ENCODE assay signal across 8 mouse cellular contexts in the genomic region with DNA sequence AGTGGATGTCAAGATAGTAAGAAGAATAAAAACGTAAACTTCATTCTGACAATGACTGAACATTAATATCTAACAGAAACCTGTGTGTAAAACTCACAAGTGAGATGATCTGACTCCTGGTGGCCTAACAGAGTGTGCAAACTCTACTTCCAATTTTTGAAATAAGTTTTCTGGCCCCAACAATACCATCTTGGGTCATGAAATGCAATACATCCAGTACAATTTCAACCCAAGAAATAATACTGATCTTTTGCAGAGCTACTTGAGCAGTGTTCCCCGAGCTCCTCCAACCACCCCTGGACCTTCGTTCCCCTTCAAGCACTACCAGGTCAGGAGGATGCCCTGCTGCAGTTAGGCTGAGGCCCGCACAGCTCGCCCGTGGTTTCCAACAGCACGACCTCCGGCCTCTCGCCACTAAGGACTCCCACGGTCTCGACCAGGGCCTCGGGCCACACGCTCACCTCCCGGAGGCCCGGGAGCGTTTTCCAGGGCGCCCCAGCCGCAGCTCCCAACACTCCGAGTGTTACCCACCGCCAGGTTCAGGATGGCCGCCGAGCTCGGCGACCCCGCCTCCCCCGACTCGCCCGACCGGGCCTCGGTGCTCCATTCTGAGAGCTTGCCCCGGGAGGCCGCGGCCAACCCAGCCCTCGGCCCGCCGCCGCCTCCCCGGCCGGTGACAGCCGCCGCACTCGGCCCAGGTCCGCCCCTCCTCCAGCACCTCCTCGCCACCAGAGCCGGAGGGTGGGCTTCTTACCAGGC. TPM values are rescaled to one million over a fixed set of nuclear protein-coding genes. Genes with fewer than 3 reads are reported as not detected.
A peak's percentile ranks its signal among the peaks of the same experiment; 100 is the strongest.
DNase-seq lines count a peak whose midpoint lies in the region; ATAC-seq and TF ChIP-seq lines count a peak whose summit lies in the region.

No protein-coding gene starts in this region.

- H3K9me3 ChIP-seq in forebrain, embryonic 11.5 days (ENCODE audit: control insufficient read depth, low read length): no peaks in the 10 kb centered on the region
- no peaks in the 10 kb centered on the region for H3K9me3 ChIP-seq in intestine, embryonic 14.5 days (ENCODE audit: control insufficient read depth, low read length)
- H3K9me3 ChIP-seq in limb, embryonic 15.5 days: no peaks in the 10 kb centered on the region
- H3K9me3 ChIP-seq in midbrain, embryonic 14.5 days (ENCODE audit: control insufficient read depth, low read length): no peaks in the 10 kb centered on the region
- no peaks in the 10 kb centered on the region for H3K9me3 ChIP-seq in stomach, embryonic 14.5 days (ENCODE audit: control insufficient read depth, low read depth, low read length)

- peak overlapping the region; percentile 84 for H3K4me3 ChIP-seq in left cerebral cortex, adult 2 months
- peak overlapping the region; percentile 92 for H3K4me3 ChIP-seq in forebrain, embryonic 11.5 days (ENCODE audit: low read depth, low read length)
- peak overlapping the region; percentile 94 for H3K4me3 ChIP-seq in intestine, embryonic 14.5 days (ENCODE audit: low read depth, low read length)
- H3K4me3 ChIP-seq in limb, embryonic 15.5 days: peak overlapping the region; percentile 81
- peak overlapping the region; percentile 95 for H3K4me3 ChIP-seq in midbrain, embryonic 14.5 days (replicated peaks; ENCODE audit: low read depth, low read length)
- peak overlapping the region; percentile 100 for H3K4me3 ChIP-seq in stomach, embryonic 14.5 days (ENCODE audit: low read depth, low read length)

- H3K4me2 ChIP-seq in forebrain, embryonic 11.5 days (ENCODE audit: low read depth, low read length, severe bottlenecking): peak overlapping the region; percentile 70
- peak overlapping the region; percentile 63 for H3K4me2 ChIP-seq in intestine, embryonic 14.5 days (ENCODE audit: low read length)
- peak overlapping the region; percentile 45 for H3K4me2 ChIP-seq in limb, embryonic 15.5 days
- H3K4me2 ChIP-seq in midbrain, embryonic 14.5 days (ENCODE audit: low read length): peak overlapping the region; percentile 78
- peak overlapping the region; percentile 45 for H3K4me2 ChIP-seq in stomach, embryonic 14.5 days (replicated peaks; ENCODE audit: low read depth, low read length)

- intact Hi-C loops in left cerebral cortex, adult 2 months (cut with DNase I): loop anchor here (2.0 to 5.0 kb wide), 3 partner anchors 43 to 253 kb away; partner anchors contain the start of genes Ascc2, Nf2, Uqcr10 and Zmat5

- peak; percentile 34 for ATAC-seq in activated CD4-positive, CD25-positive, alpha-beta regulatory T cell, adult 4 months
- ATAC-seq in forebrain, embryonic 11.5 days (replicated peaks; ENCODE audit: low FRiP score): peak; percentile 89; the same call in 1 of the 2 replicates
- ATAC-seq in intestine, embryonic 14.5 days (replicated peaks; ENCODE audit: low FRiP score, low TSS enrichment, low read depth): peak; percentile 89
- ATAC-seq in limb, embryonic 15.5 days (ENCODE audit: insufficient number of reproducible peaks, low FRiP score, low TSS enrichment, low read depth): peak; percentile 79
- ATAC-seq in midbrain, embryonic 14.5 days (ENCODE audit: low FRiP score, low TSS enrichment): peak; percentile 88
- ATAC-seq in stomach, embryonic 14.5 days (ENCODE audit: insufficient number of reproducible peaks, insufficient read depth, low FRiP score, low read depth): peak; percentile 86

- H3K27me3 ChIP-seq in forebrain, embryonic 11.5 days (ENCODE audit: control insufficient read depth, insufficient read depth, low read length): no peaks in the 10 kb centered on the region
- no peaks in the 10 kb centered on the region for H3K27me3 ChIP-seq in intestine, embryonic 14.5 days (replicated peaks; ENCODE audit: control insufficient read depth, insufficient read depth, low read length)
- no peaks in the 10 kb centered on the region for H3K27me3 ChIP-seq in limb, embryonic 15.5 days
- H3K27me3 ChIP-seq in midbrain, embryonic 14.5 days (ENCODE audit: control insufficient read depth, insufficient read depth, low read length): no peaks in the 10 kb centered on the region
- H3K27me3 ChIP-seq in stomach, embryonic 14.5 days (ENCODE audit: control insufficient read depth, insufficient read depth, low read length): no peaks in the 10 kb centered on the region

- peak overlapping the region; percentile 93 for H3K9ac ChIP-seq in forebrain, embryonic 11.5 days (ENCODE audit: low read length)
- H3K9ac ChIP-seq in intestine, embryonic 14.5 days (ENCODE audit: low read length): peak overlapping the region; percentile 94
- H3K9ac ChIP-seq in limb, embryonic 15.5 days: peak overlapping the region; percentile 95
- H3K9ac ChIP-seq in midbrain, embryonic 14.5 days (replicated peaks; ENCODE audit: low read length): peak overlapping the region; percentile 90
- peak overlapping the region; percentile 95 for H3K9ac ChIP-seq in stomach, embryonic 14.5 days (replicated peaks; ENCODE audit: low read depth, low read length)

- no peak for DNase-seq in left cerebral cortex, adult 2 months (ENCODE audit: extremely low spot score in 1 of 2, low spot score in 2 of 2)
- DNase-seq in left cerebral cortex, adult 11 months (ENCODE audit: low spot score): no peak
- no peak for DNase-seq in forebrain, embryonic 11.5 days (ENCODE audit: low spot score)
- peak; percentile 85 for DNase-seq in intestine, embryonic 14.5 days (ENCODE audit: low spot score)
- DNase-seq in midbrain, embryonic 14.5 days: no peak

- H3K36me3 ChIP-seq in forebrain, embryonic 11.5 days (ENCODE audit: control insufficient read depth, insufficient read depth, low read length): no peaks in the 10 kb centered on the region
- H3K36me3 ChIP-seq in intestine, embryonic 14.5 days (ENCODE audit: control insufficient read depth, insufficient read depth, low read length): no peaks in the 10 kb centered on the region
- 0 out of 2 replicates have a peak, but pooled peaks cover 2% of the 10 kb centered on the region for H3K36me3 ChIP-seq in limb, embryonic 15.5 days
- H3K36me3 ChIP-seq in midbrain, embryonic 14.5 days (ENCODE audit: control insufficient read depth, insufficient read depth, low read length): no peaks in the 10 kb centered on the region
- no peaks in the 10 kb centered on the region for H3K36me3 ChIP-seq in stomach, embryonic 14.5 days (ENCODE audit: control insufficient read depth, insufficient read depth, low read length)

- no peak; the same call in 1 of the 2 replicates for TF ChIP-seq CTCF in left cerebral cortex, adult 2 months (IDR thresholded peaks at IDR 0.05)

- H3K27ac ChIP-seq in left cerebral cortex, adult 2 months: peak overlapping the region; percentile 95
- peak overlapping the region; percentile 83 for H3K27ac ChIP-seq in forebrain, embryonic 11.5 days (ENCODE audit: low read depth, low read length)
- H3K27ac ChIP-seq in intestine, embryonic 14.5 days (ENCODE audit: low read depth): peak overlapping the region; percentile 90
- H3K27ac ChIP-seq in limb, embryonic 15.5 days: peak overlapping the region; percentile 97
- H3K27ac ChIP-seq in midbrain, embryonic 14.5 days (replicated peaks; ENCODE audit: low read depth, low read length): peak overlapping the region; percentile 96
- peak overlapping the region; percentile 95 for H3K27ac ChIP-seq in stomach, embryonic 14.5 days (ENCODE audit: low read length)

- under 1% methylated on average over 39 of the region's 45 CpGs for WGBS in forebrain, embryonic 11.5 days
- under 1% methylated on average over 45 of the region's 45 CpGs for WGBS in intestine, embryonic 14.5 days
- WGBS in limb, embryonic 15.5 days: under 1% methylated on average over 42 of the region's 45 CpGs
- WGBS in midbrain, embryonic 14.5 days: under 1% methylated on average over 43 of the region's 45 CpGs
- under 1% methylated on average over 45 of the region's 45 CpGs for WGBS in stomach, embryonic 14.5 days

- H3K4me1 ChIP-seq in forebrain, embryonic 11.5 days (replicated peaks; ENCODE audit: control insufficient read depth, insufficient read depth, low read length): peaks cover 4% of the 10 kb centered on the region; the same call in 1 of the 2 replicates
- peaks cover 7% of the 10 kb centered on the region for H3K4me1 ChIP-seq in intestine, embryonic 14.5 days (replicated peaks; ENCODE audit: control insufficient read depth, insufficient read depth, low read length)
- H3K4me1 ChIP-seq in limb, embryonic 15.5 days: peaks cover 5% of the 10 kb centered on the region
- H3K4me1 ChIP-seq in midbrain, embryonic 14.5 days (ENCODE audit: control insufficient read depth, insufficient read depth, low read length): peaks cover 10% of the 10 kb centered on the region
- no peaks in the 10 kb centered on the region for H3K4me1 ChIP-seq in stomach, embryonic 14.5 days (ENCODE audit: control insufficient read depth, insufficient read depth, low read length)

RNA-seq across cellular contexts. Expression of gene Mtmr3, which starts 0.6 kb away (rescaled TPM):
- total RNA-seq in left cerebral cortex, adult 2 months (2021): 10 to 100 TPM; 67.3 to 72.7 TPM
- polyA plus RNA-seq in activated CD4-positive, CD25-positive, alpha-beta regulatory T cell, adult 4 months (2017; shearing (Covaris generic)): 10 to 100 TPM; 35.1 to 37.3 TPM
- polyA plus RNA-seq in forebrain, embryonic 11.5 days (2014; fragmentation: Nextera tagmentation; extraction: Ambion mirVana): 40.4 and 43.1 TPM in 2 replicates
- polyA plus RNA-seq in intestine, embryonic 14.5 days (2014; fragmentation: Nextera tagmentation; extraction: Ambion mirVana): 25.9 and 27.1 TPM in 2 replicates
- polyA plus RNA-seq in limb, embryonic 15.5 days (2015; fragmentation: Nextera tagmentation; extraction: Ambion mirVana): 23.9 and 26.6 TPM in 2 replicates
- polyA plus RNA-seq in midbrain, embryonic 14.5 days (2014; fragmentation: Nextera tagmentation; extraction: Ambion mirVana): 34.7 and 44.1 TPM in 2 replicates
- 30.5 and 31.1 TPM in 2 replicates for polyA plus RNA-seq in stomach, embryonic 14.5 days (2014; fragmentation: Nextera tagmentation; extraction: Ambion mirVana)

RNA-seq across cellular contexts. Expression of gene Gm11032, which starts 25.8 kb away (rescaled TPM):
- total RNA-seq in left cerebral cortex, adult 2 months (2021): not detected
- not detected for polyA plus RNA-seq in activated CD4-positive, CD25-positive, alpha-beta regulatory T cell, adult 4 months (2017; shearing (Covaris generic))
- polyA plus RNA-seq in forebrain, embryonic 11.5 days (2014; fragmentation: Nextera tagmentation; extraction: Ambion mirVana): not detected in 2 replicates
- not detected in 2 replicates for polyA plus RNA-seq in intestine, embryonic 14.5 days (2014; fragmentation: Nextera tagmentation; extraction: Ambion mirVana)
- polyA plus RNA-seq in limb, embryonic 15.5 days (2015; fragmentation: Nextera tagmentation; extraction: Ambion mirVana): not detected in 2 replicates
- not detected in 2 replicates for polyA plus RNA-seq in midbrain, embryonic 14.5 days (2014; fragmentation: Nextera tagmentation; extraction: Ambion mirVana)
- not detected in 2 replicates for polyA plus RNA-seq in stomach, embryonic 14.5 days (2014; fragmentation: Nextera tagmentation; extraction: Ambion mirVana)

RNA-seq across cellular contexts. Expression of gene Ascc2, which starts 43.5 kb away (rescaled TPM):
- 10 to 100 TPM; 18.7 to 21.3 TPM for total RNA-seq in left cerebral cortex, adult 2 months (2021)
- polyA plus RNA-seq in activated CD4-positive, CD25-positive, alpha-beta regulatory T cell, adult 4 months (2017; shearing (Covaris generic)): 10 to 100 TPM; 23.1 to 35.3 TPM
- polyA plus RNA-seq in forebrain, embryonic 11.5 days (2014; fragmentation: Nextera tagmentation; extraction: Ambion mirVana): 36.7 and 39.2 TPM in 2 replicates
- polyA plus RNA-seq in intestine, embryonic 14.5 days (2014; fragmentation: Nextera tagmentation; extraction: Ambion mirVana): 36.0 and 36.6 TPM in 2 replicates
- 32.2 and 32.8 TPM in 2 replicates for polyA plus RNA-seq in limb, embryonic 15.5 days (2015; fragmentation: Nextera tagmentation; extraction: Ambion mirVana)
- 15.4 and 21.7 TPM in 2 replicates for polyA plus RNA-seq in midbrain, embryonic 14.5 days (2014; fragmentation: Nextera tagmentation; extraction: Ambion mirVana)
- polyA plus RNA-seq in stomach, embryonic 14.5 days (2014; fragmentation: Nextera tagmentation; extraction: Ambion mirVana): 33.8 and 35.5 TPM in 2 replicates

Comparison
In these comparisons a context has a peak if more than half of its experiments do, and no peak if none do; other contexts are left out.
1. ATAC-seq: peak in every context shown above with its lines; median percentile 89 in forebrain, embryonic 11.5 days; 89 in intestine, embryonic 14.5 days; 88 in midbrain, embryonic 14.5 days; 86 in stomach, embryonic 14.5 days; 79 in limb, embryonic 15.5 days; 34 in activated CD4-positive, CD25-positive, alpha-beta regulatory T cell, adult 4 months.